Mouse (Mus musculus) liver, embryonic 14.5 days (tissue): ENCODE measurements around the gene Ss18l1.

ENCODE experiments used
- CTCF ChIP-seq: IDR thresholded peaks from 2 replicates; pipeline ENCODE4 v1.5.1; 2016; ENCODE audit warnings: antibody characterized with exemption, low read depth, control low read depth
- EP300 ChIP-seq: IDR thresholded peaks from 2 replicates; pipeline ENCODE4 v1.6.1; 2016; ENCODE audit warnings: antibody characterized with exemption, low read depth

GRCm38 (mm10) chr2:180077622-180078021 lies 35.3 kb downstream of the Ss18l1 start:
- TF ChIP-seq CTCF (no peak), EP300 (no peak)
